22 mouse cellular contexts compared by ENCODE assay signal in the genomic region with DNA sequence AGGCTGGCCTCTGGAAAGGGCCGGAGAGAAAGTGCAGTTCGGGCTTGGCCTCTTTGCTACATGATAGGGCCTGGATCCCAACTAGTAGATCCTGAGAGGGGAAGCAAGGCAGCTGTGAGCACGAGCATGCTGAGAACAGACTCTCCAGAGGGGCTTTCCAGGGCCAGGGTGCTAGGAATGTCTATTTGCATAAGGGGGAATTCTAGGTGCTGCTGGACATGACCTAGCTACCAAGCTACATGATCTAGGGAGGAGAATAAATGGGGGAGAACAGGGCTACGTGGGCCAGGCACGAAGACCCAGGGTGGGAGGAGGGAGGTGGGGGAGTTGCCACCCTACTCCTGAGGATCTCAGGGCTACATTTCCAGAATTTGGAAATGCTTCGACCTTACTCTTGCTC. TPM values are rescaled to one million over a fixed set of nuclear protein-coding genes. Genes with fewer than 3 reads are reported as not detected.
DNase-seq lines count a peak whose midpoint lies in the region; ATAC-seq and TF ChIP-seq lines count a peak whose summit lies in the region.
"Had no signal": no experiment of that assay in that cellular context is flagged by ENCODE, and none has a peak within 500 bp of the region (broad histone marks: within the 10 kb centered on the region; RNA-seq: fewer than 3 reads in every experiment).

No protein-coding gene starts in this region.

- peak; percentile 57 for DNase-seq in heart, adult 11 months
- peak; percentile 43 for DNase-seq in intestine, embryonic 14.5 days (ENCODE audit: low spot score)
- DNase-seq in thymus, postnatal 36 days: no peak
- DNase-seq: adrenal gland, adult 2 months; adrenal gland, postnatal 10 days; adrenal gland, postnatal 25 days; cerebellum, adult 11 months; cerebellum, adult 18-20 months; cerebellum, adult 8-10 months; cerebellum, adult 9-11 months; cerebellum, postnatal 14 days; cerebellum, postnatal 36 days; embryo, embryonic 11 days had no signal

- H3K27ac ChIP-seq in heart, embryonic 11.5 days (ENCODE audit: low read depth, low read length): no peak overlapping the region
- no peak overlapping the region for H3K27ac ChIP-seq in intestine, embryonic 14.5 days (ENCODE audit: low read depth)
- H3K27ac ChIP-seq in intestine, postnatal 0 days (ENCODE audit: low read depth, low read length): no peak overlapping the region
- peak overlapping the region; percentile 94 for H3K27ac ChIP-seq in small intestine, adult 2 months (ENCODE audit: insufficient read depth, low read depth, low read length)
- H3K27ac ChIP-seq: embryonic facial prominence, embryonic 13.5 days; embryonic facial prominence, embryonic 15.5 days; forebrain, embryonic 10.5 days; forebrain, embryonic 13.5 days had no signal

- H3K4me3 ChIP-seq in heart, embryonic 11.5 days (ENCODE audit: low read depth, low read length): no peak overlapping the region
- no peak overlapping the region for H3K4me3 ChIP-seq in intestine, embryonic 14.5 days (ENCODE audit: low read depth, low read length)
- H3K4me3 ChIP-seq in intestine, postnatal 0 days (ENCODE audit: low read depth, low read length): no peak overlapping the region
- H3K4me3 ChIP-seq in small intestine, adult 2 months (ENCODE audit: low read depth, low read length): no peak overlapping the region
- H3K4me3 ChIP-seq: embryonic facial prominence, embryonic 13.5 days; embryonic facial prominence, embryonic 15.5 days; erythroblast, embryonic 14.5 days; forebrain, embryonic 10.5 days; forebrain, embryonic 13.5 days had no signal

- H3K9me3 ChIP-seq in heart, embryonic 11.5 days (replicated peaks; ENCODE audit: control insufficient read depth, low read length): no peaks in the 10 kb centered on the region
- 0 out of 2 replicates have a peak, but pooled peaks cover 3% of the 10 kb centered on the region for H3K9me3 ChIP-seq in intestine, embryonic 14.5 days (ENCODE audit: control insufficient read depth, low read length)
- H3K9me3 ChIP-seq in intestine, postnatal 0 days (ENCODE audit: control insufficient read depth): no peaks in the 10 kb centered on the region
- H3K9me3 ChIP-seq: embryonic facial prominence, embryonic 13.5 days; embryonic facial prominence, embryonic 15.5 days; forebrain, embryonic 10.5 days; forebrain, embryonic 13.5 days had no signal

- H3K9ac ChIP-seq in heart, embryonic 11.5 days (ENCODE audit: low read depth, low read length): no peak overlapping the region
- no peak overlapping the region for H3K9ac ChIP-seq in intestine, embryonic 14.5 days (ENCODE audit: low read length)
- no peak overlapping the region for H3K9ac ChIP-seq in intestine, postnatal 0 days (ENCODE audit: low read depth, low read length)
- H3K9ac ChIP-seq: embryonic facial prominence, embryonic 13.5 days; embryonic facial prominence, embryonic 15.5 days; forebrain, embryonic 13.5 days had no signal

- H3K36me3 ChIP-seq in heart, embryonic 11.5 days (ENCODE audit: control insufficient read depth, insufficient read depth, low read length): no peaks in the 10 kb centered on the region
- H3K36me3 ChIP-seq in intestine, embryonic 14.5 days (ENCODE audit: control insufficient read depth, insufficient read depth, low read length): no peaks in the 10 kb centered on the region
- H3K36me3 ChIP-seq in intestine, postnatal 0 days (ENCODE audit: control insufficient read depth, insufficient read depth): no peaks in the 10 kb centered on the region
- no peaks in the 10 kb centered on the region for H3K36me3 ChIP-seq in small intestine, adult 2 months (ENCODE audit: control insufficient read depth, insufficient read depth, low read length)
- H3K36me3 ChIP-seq: embryonic facial prominence, embryonic 13.5 days; embryonic facial prominence, embryonic 15.5 days; forebrain, embryonic 10.5 days had no signal

- H3K4me1 ChIP-seq in heart, embryonic 11.5 days (ENCODE audit: control insufficient read depth, insufficient read depth, low read length): peaks cover 12% of the 10 kb centered on the region
- peaks cover 11% of the 10 kb centered on the region; the same call in 1 of the 2 replicates for H3K4me1 ChIP-seq in intestine, embryonic 14.5 days (replicated peaks; ENCODE audit: control insufficient read depth, insufficient read depth, low read length)
- H3K4me1 ChIP-seq in intestine, postnatal 0 days (replicated peaks; ENCODE audit: control insufficient read depth, insufficient read depth, low read length): peaks cover 3% of the 10 kb centered on the region; the same call in 1 of the 2 replicates
- H3K4me1 ChIP-seq in small intestine, adult 2 months (ENCODE audit: control insufficient read depth, insufficient read depth, insufficient read length, low read length): peaks cover 26% of the 10 kb centered on the region; the same call in 1 of the 2 replicates
- H3K4me1 ChIP-seq: embryonic facial prominence, embryonic 15.5 days had no signal

- H3K4me2 ChIP-seq in heart, embryonic 11.5 days: no peak overlapping the region
- H3K4me2 ChIP-seq in intestine, embryonic 14.5 days (ENCODE audit: low read length): no peak overlapping the region
- H3K4me2 ChIP-seq in intestine, postnatal 0 days (replicated peaks; ENCODE audit: low read depth): no peak overlapping the region
- H3K4me2 ChIP-seq: embryonic facial prominence, embryonic 13.5 days; embryonic facial prominence, embryonic 15.5 days; forebrain, embryonic 13.5 days had no signal

- TF ChIP-seq CTCF in intestine, postnatal 0 days (IDR thresholded peaks at IDR 0.05; ENCODE audit: low read depth): no peak
- TF ChIP-seq CTCF in small intestine, adult 2 months (IDR thresholded peaks at IDR 0.05; ENCODE audit: extremely low read depth, insufficient read length, insufficient replicate concordance, low read depth, low read length): no peak

- no peak for ATAC-seq in heart, embryonic 11.5 days (replicated peaks; ENCODE audit: insufficient number of reproducible peaks, low FRiP score, low TSS enrichment)
- no peak for ATAC-seq in intestine, embryonic 14.5 days (replicated peaks; ENCODE audit: low FRiP score, low TSS enrichment, low read depth)
- no peak for ATAC-seq in intestine, postnatal 0 days
- ATAC-seq: forebrain, embryonic 13.5 days; forebrain, embryonic 16.5 days had no signal

- WGBS in heart, embryonic 11.5 days (ENCODE audit: insufficient replicate concordance): 78% methylated on average over 6 of the region's 6 CpGs
- WGBS in intestine, embryonic 14.5 days: 81% methylated on average over 6 of the region's 6 CpGs
- 80% methylated on average over 6 of the region's 6 CpGs for WGBS in intestine, postnatal 0 days
- 76% methylated on average over 6 of the region's 6 CpGs for WGBS in small intestine, adult 2 months

- H3K27me3 ChIP-seq in heart, embryonic 11.5 days (ENCODE audit: control insufficient read depth, insufficient read depth, low read length): no peaks in the 10 kb centered on the region
- H3K27me3 ChIP-seq in intestine, embryonic 14.5 days (replicated peaks; ENCODE audit: control insufficient read depth, insufficient read depth, low read length): no peaks in the 10 kb centered on the region
- no peaks in the 10 kb centered on the region for H3K27me3 ChIP-seq in intestine, postnatal 0 days (replicated peaks; ENCODE audit: control insufficient read depth, insufficient read depth, low read length)
- no peaks in the 10 kb centered on the region for H3K27me3 ChIP-seq in small intestine, adult 2 months (ENCODE audit: control insufficient read depth, insufficient read depth, low read length)
- H3K27me3 ChIP-seq: embryonic facial prominence, embryonic 13.5 days; embryonic facial prominence, embryonic 15.5 days; forebrain, embryonic 13.5 days had no signal

- TF ChIP-seq POLR2A in small intestine, adult 2 months (IDR thresholded peaks at IDR 0.05; ENCODE audit: low read depth, low read length): no peak

RNA-seq across cellular contexts. Expression of a gene that starts 30.0 kb away (rescaled TPM):
- polyA plus RNA-seq in heart, embryonic 11.5 days (2014; fragmentation: Nextera tagmentation; extraction: Ambion mirVana): 9.3 and 9.8 TPM in 2 replicates
- 8.6 and 10.2 TPM in 2 replicates for polyA plus RNA-seq in intestine, embryonic 14.5 days (2014; fragmentation: Nextera tagmentation; extraction: Ambion mirVana)
- polyA plus RNA-seq in intestine, postnatal 0 days (2015; fragmentation: Nextera tagmentation; extraction: Ambion mirVana): 47.4 and 52.3 TPM in 2 replicates
- polyA plus RNA-seq in small intestine, adult 2 months (2012; rRNA removed): 21.2 and 166 TPM in 2 replicates
- polyA plus RNA-seq: erythroblast, embryonic 14.5 days had no signal

Comparison
In these comparisons a context has a peak if more than half of its experiments do, and no peak if none do; other contexts are left out.
1. DNase-seq: peak in heart, adult 11 months (single experiment) and intestine, embryonic 14.5 days (single experiment); none in thymus, postnatal 36 days (0 of 2).